Mouse (Mus musculus): Measurements from ENCODE around the gene Nudt4.
A peak's percentile ranks its signal among the peaks of the same experiment; 100 is the strongest.
"Not testable (repeated sequence)": the region's sequence is repeated elsewhere in the genome, so short reads cannot be mapped to it uniquely, and the experiment has no call there.

The Nudt4 gene

GRCm38 (mm10) chr10:95568016-95568415 lies 4.1 kb upstream of the Nudt4 start:
- no peak for ATAC-seq (ENCODE audit: insufficient number of reproducible peaks, low FRiP score, low TSS enrichment)

GRCm38 (mm10) chr10:95567550-95567949 lies 3.6 kb upstream of the Nudt4 start:
- no peak for ATAC-seq (ENCODE audit: insufficient number of reproducible peaks, low FRiP score, low TSS enrichment)

- no peak for ATAC-seq (ENCODE audit: insufficient number of reproducible peaks, low FRiP score, low TSS enrichment)
Observed at GRCm38 (mm10) chr10:95566786-95567185, 2.8 kb upstream of the Nudt4 start.

- no peak for ATAC-seq (ENCODE audit: insufficient number of reproducible peaks, low FRiP score, low TSS enrichment)
Observed at GRCm38 (mm10) chr10:95565156-95565854, 1.4 kb upstream of the Nudt4 start.

- peak; percentile 36 for ATAC-seq (ENCODE audit: insufficient number of reproducible peaks, low FRiP score, low TSS enrichment)
Observed at GRCm38 (mm10) chr10:95562859-95563841, 796 bp downstream of the Nudt4 start.

DNA sequence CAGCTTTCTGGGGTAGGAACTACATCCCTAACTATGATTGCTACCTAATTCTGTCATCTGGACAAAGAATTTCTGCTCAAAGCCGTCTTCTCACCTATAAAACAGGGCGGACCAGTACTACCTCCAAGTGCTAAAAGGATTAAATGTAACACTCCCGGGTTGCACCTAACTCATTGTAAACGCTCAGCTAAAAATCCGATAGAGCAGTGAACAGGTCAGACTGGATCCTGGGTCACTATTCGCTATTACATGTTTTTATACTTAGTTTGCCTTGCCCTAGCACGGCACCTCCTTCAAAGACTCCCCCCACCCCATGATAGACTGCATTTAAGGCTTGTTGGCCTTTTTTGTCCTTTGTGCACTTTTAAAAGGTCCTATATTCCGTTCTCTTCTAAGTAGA lies 1.6 kb downstream of the Nudt4 start:
- no peak for ATAC-seq (ENCODE audit: insufficient number of reproducible peaks, low FRiP score, low TSS enrichment)

DNA sequence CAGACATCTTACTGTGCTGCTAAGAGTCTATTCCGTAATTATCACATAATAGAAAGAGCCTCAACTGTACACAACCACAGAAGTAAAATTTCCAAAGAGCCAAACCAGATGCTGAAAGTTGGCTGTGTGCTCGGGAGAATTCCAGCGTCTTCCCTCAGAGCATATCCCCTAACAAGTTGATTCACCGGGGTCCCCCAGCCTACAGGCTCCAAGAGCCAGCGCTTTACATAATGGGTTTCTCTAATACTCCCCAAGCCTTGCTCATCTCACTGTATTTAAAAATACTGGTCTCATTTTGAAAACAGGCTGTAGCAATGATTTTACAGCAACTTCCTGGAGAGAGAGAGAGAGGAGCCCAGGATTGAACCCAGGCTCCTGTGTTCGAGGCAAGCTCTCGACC lies 2.3 kb downstream of the Nudt4 start:
- ATAC-seq (ENCODE audit: insufficient number of reproducible peaks, low FRiP score, low TSS enrichment): no peak

GRCm38 (mm10) chr10:95560394-95560983 lies 3.5 kb downstream of the Nudt4 start:
- no peak for ATAC-seq (ENCODE audit: insufficient number of reproducible peaks, low FRiP score, low TSS enrichment)

GRCm38 (mm10) chr10:95559426-95559825 lies 4.5 kb downstream of the Nudt4 start:
- no peak for ATAC-seq (ENCODE audit: insufficient number of reproducible peaks, low FRiP score, low TSS enrichment)

DNA sequence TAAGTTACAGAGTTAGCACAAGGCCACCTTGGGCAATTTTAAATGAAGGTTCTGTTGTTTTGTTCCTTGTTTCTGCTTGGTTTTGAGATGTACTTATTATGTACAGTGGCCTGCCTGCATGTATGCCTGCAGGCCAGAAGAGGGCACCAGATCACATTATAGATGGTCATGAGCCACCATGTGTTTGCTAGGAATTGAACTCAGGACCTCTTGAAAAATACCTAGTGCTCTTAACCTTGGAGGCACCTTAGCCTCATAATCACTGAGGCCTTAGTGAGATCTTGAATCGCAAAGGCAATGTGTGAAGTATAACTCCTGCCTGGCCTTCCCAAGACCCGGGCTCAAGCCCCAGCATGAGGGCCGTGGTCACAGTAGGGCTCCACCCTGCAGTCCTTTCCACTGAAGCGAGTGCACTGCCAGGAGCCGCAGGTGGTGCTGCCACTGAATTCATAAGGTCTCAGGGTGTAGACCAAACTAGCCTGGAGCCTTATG lies 6.6 kb downstream of the Nudt4 start:
- no peak for ATAC-seq (ENCODE audit: insufficient number of reproducible peaks, low FRiP score, low TSS enrichment)

DNA sequence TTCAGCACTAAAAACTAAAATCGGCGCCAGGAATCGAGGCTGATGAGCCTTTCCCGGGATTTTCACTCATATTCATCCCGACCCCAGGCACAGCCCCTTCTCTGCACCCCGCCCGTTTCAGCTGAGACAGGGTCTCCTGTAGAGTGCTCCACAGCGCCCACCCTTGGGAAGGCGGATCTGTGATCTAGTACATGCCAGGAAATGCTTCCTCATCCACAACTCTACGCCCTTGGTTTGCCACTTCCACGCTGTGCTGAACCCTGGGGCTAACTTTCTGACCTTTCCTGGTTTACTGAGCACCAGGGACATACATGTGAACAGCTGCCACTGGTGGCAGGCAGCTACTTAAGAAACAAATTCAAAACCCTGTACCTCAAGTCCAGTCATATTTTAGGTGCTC lies 8.1 kb downstream of the Nudt4 start:
- no peak for ATAC-seq (ENCODE audit: insufficient number of reproducible peaks, low FRiP score, low TSS enrichment)

DNA sequence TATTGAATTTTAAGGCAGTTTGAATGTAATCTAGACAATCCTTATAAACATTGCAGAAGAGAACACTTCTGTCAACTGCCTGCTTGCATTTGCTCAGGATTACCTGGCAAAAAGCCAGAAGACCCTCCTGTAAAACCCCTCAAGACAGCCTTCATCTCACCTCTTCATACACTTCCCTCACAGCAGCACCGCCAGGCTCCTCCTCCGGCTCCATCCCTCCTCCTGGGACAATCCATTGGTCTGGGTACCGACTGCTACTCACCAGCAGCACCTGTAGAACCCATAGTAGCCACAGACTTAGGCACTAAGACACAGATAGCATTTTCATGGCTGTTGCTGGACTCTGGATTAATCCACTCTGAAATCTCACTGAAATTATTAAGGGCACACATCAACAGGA lies 11.6 kb downstream of the Nudt4 start:
- ATAC-seq (ENCODE audit: insufficient number of reproducible peaks, low FRiP score, low TSS enrichment): no peak

DNA sequence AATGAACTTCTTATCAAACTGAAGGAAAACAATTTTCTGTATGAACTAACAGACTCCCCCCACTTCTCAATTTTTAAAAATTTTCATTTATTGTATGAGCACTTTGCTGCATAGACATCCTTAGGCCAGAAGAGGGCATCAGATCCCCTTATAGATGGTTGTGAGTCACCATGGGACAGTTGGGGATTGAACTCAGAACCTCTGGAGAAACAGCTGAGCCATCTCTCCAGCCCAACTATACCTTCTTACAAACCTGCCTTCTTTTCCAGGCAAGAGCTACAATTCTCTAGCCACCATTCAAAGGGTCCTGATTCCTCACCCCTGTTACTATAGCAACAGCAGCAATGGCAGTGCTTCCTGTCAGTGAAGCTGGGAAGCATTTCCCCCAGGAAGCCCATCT lies 12.2 kb downstream of the Nudt4 start:
- ATAC-seq (ENCODE audit: insufficient number of reproducible peaks, low FRiP score, low TSS enrichment): no peak

DNA sequence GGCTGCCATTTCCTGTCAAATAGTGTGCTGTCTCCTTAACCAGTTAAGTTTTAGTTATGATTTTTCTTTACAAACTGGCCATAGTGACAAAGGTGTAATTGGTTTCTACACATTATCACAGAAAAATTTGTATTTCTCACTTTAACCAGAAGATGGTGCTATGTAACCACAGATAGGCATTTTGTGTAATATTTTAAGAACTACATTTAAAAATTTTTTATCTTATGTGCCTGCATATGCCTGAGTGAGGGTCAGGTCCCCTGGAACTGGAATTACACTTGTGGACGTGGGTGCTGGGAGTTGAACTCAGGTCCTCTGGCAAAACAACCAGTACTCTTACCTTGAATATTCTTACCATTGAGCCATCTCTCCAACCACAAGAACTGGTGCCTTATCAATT lies 13.4 kb downstream of the Nudt4 start:
- no peak for ATAC-seq (ENCODE audit: insufficient number of reproducible peaks, low FRiP score, low TSS enrichment)

DNA sequence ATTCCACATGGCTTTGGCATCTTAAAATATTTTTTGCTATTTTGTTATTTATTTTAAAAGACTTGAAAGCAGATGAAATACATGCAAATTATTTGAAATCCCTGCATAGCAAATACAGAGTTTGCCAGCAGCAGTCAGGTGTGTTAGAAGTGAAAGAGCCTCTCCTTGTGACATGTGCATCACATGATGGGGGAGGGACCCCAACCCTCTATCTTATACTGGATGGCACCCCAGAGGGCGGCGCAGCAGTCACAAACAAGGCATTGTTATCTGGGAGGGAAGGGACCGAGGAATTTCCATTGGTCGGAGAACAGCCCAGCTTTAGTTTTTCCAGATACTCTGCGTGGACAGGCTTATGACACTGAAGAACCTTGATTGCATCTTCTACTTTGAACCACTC lies 14.9 kb downstream of the Nudt4 start:
- ATAC-seq (ENCODE audit: insufficient number of reproducible peaks, low FRiP score, low TSS enrichment): not testable (repeated sequence)

DNA sequence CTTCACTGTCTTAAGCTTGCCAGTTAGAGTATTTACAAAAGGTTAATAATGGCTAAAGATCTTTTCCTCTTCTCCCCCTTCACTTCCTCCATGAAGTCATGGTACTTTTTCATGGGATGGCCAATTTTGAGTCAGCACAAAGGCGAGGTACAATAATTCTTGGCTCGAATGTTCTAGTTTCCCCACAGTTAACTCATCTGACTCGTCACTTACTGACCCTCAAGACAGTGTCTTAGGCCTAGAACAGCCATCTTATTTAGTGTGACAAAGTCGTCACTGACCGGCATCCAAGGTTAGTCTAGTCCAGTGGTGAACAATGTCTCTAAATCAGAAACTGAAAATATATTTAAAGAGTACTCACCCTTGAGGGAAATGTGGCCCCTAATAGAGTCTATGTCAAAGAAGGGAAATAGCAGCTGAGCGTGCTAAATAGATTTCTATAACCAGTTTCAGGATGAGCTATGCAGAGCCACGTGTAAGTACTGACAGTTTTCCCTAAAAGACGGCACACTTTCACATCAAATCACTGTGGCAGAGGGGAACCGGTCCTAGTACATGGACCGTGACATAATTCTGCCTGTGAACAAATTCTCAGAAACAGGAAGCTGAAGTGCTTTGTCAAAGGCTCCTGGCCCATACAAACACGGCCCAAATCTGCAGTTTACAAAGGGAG lies 15.7 kb downstream of the Nudt4 start:
- no peak for ATAC-seq (ENCODE audit: insufficient number of reproducible peaks, low FRiP score, low TSS enrichment)

DNA sequence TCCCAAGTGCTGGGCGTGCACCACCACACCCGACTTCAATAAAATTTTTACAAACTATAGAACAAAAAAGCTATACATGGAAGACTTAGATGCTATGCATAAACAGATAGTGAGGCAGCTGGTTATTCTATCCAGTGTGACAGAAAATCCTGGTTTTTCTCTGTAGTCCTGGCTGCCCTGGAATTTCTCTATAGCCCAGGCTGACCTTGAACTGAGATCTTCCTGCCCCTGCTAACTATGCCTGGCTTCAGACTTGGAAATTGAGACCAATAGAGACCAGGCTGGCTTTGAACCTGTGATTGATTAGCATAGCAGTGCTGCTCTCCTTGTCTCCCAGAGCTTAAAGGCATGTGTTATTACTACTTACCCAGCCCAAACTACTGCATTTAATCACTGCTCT lies 17.8 kb downstream of the Nudt4 start:
- no peak for ATAC-seq (ENCODE audit: insufficient number of reproducible peaks, low FRiP score, low TSS enrichment)

- ATAC-seq (ENCODE audit: insufficient number of reproducible peaks, low FRiP score, low TSS enrichment): peak; percentile 71
Observed at GRCm38 (mm10) chr10:95545051-95545450, 18.9 kb downstream of the Nudt4 start.

- no peak for ATAC-seq (ENCODE audit: insufficient number of reproducible peaks, low FRiP score, low TSS enrichment)
Observed at GRCm38 (mm10) chr10:95544651-95545050, 19.3 kb downstream of the Nudt4 start.

GRCm38 (mm10) chr10:95544004-95544403 lies 19.9 kb downstream of the Nudt4 start:
- ATAC-seq (ENCODE audit: insufficient number of reproducible peaks, low FRiP score, low TSS enrichment): no peak
